Mouse (Mus musculus): ENCODE results near the gene Gbp3. TPM values are rescaled to one million over a fixed set of nuclear protein-coding genes. Genes with fewer than 3 reads are reported as not detected.
"Not testable (repeated sequence)": the region's sequence is repeated elsewhere in the genome, so short reads cannot be mapped to it uniquely, and the experiment has no call there.

Gbp3 gene
- 1 to 10 TPM; 4.0 to 4.5 TPM for total RNA-seq (2021)
- long read RNA-seq, experiment 1, partial matches to known transcripts, result 0 of 6 reads
- long read RNA-seq, experiment 1, other reads (novel, unspliced or antisense), result 3 of 6 reads
- long read RNA-seq, experiment 2, partial matches to known transcripts, result 1 of 7 reads
- long read RNA-seq, experiment 2, other reads (novel, unspliced or antisense), result 3 of 7 reads

GRCm38 (mm10) chr3:142559632-142560228 is at the start of gene Gbp3:
Gene Gbp3 (plus strand): TSS chr3:142560026.
- no peak for DNase-seq (ENCODE audit: low spot score in 2 of 2)

DNA sequence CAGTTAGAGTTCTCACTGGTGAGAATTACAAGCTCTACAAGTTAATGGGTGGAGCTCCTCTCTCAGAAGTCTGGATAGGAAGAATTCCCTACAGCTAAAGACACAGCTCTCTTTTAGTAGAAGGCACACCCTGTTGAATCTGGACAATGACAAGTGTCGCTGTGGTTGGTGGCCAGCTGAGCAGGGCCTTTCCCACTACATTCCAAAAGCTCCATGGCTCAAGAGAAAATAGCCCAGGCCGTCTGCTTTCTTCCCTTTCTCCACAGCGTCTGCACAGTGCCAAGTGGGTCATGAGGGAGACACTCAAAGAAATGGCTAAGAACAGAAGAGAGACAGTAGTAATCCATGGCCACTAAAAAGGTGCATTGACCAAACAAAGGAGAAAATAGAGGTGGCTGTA is 31.7 kb upstream of the Gbp3 start:
- DNase-seq (ENCODE audit: low spot score in 2 of 2), result no peak

- DNase-seq (ENCODE audit: low spot score in 2 of 2), result no peak
Measured at GRCm38 (mm10) chr3:142529597-142529996, 30.2 kb upstream of the Gbp3 start.

DNA sequence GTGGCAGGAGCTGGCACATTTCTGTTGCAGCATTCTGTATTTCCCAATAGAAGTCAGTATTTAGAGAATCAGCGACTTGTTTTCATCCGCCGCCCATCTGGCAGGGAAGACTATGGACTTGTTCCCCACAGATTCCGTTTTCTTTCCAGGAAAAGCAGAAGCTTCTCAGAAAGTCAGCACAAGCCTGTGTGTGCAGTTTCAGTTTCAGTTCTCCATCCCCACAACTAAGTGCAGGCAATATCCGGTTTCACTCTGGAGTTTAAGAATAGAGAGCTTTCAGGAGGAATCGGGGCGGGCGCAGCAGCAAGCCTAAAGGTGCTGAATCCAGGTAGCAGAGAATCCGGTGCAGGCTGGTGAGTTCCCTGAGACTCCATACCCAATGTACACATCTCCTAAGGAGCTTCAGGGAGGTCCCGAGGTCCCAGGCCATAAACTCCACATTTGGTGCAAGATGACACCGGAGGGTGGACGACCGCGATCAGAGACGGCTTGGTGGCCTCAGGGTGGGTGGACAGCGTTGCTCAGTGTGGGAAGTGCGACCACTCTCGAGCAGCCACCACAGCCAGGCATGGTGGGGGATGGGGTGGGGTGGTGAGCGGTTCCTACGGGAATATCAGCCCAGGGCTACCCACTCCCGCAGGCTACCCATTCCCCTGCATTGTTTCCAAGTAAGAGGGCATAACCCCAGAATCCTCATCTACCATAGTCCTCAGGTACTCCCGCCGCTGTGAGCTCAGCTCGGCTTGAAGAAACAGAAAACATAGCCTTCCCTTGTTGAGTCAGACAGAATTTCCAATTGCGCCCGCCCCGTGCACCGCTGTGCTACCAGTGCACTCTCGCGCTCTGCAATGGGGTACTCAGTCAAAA is 29.5 kb upstream of the Gbp3 start, which contains the start of gene Gbp7:
Gene Gbp7, plus strand, starts transcription at position 256 of the 867 bp plus-strand sequence.
- peak; percentile 19 to 30 for DNase-seq (ENCODE audit: low spot score in 2 of 2)

DNA sequence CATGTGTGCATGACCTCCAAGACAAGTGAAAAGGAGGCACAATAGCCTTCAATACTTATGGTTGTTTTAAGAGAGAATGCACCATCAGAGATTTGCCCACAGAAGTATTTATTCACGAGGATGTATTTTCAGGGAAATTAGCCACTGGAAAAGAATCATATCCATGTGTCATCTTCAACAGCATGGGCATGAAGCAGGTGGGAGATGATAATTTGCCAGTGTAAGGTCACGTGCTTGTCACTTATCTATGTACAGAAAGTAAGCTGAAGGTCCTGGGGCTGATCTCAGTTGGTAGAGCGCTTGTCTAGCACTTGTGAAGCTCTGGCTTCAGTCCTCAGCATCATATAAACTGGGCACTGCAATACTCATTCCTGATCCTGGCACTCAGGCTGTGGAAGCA is 28.2 kb upstream of the Gbp3 start:
- DNase-seq (ENCODE audit: low spot score in 2 of 2), result no peak

GRCm38 (mm10) chr3:142533185-142533584 is 26.6 kb upstream of the Gbp3 start:
- no peak for DNase-seq (ENCODE audit: low spot score in 2 of 2)

GRCm38 (mm10) chr3:142535667-142536066 is 24.2 kb upstream of the Gbp3 start:
- DNase-seq (ENCODE audit: low spot score in 2 of 2), result no peak

- no peak for DNase-seq (ENCODE audit: low spot score in 2 of 2)
Measured at GRCm38 (mm10) chr3:142541391-142541790, 18.4 kb upstream of the Gbp3 start.

DNA sequence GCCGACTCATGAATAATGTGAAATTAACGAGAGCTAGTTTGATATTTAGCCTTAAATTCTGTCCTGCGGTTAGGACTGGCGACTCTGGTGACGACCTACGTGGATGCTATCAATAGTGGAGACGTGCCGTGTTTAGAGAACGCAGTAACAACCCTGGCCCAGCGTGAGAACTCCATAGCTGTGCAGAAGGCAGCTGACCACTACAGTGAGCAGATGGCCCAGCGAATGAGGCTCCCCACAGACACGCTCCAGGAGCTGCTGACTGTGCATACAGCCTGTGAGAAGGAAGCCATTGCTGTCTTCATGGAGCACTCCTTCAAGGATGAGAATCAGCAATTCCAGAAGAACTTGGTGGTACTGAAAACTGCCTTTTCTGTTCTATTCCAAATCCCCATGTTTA is 17.1 kb upstream of the Gbp3 start:
- DNase-seq (ENCODE audit: low spot score in 2 of 2), result not testable (repeated sequence)

DNA sequence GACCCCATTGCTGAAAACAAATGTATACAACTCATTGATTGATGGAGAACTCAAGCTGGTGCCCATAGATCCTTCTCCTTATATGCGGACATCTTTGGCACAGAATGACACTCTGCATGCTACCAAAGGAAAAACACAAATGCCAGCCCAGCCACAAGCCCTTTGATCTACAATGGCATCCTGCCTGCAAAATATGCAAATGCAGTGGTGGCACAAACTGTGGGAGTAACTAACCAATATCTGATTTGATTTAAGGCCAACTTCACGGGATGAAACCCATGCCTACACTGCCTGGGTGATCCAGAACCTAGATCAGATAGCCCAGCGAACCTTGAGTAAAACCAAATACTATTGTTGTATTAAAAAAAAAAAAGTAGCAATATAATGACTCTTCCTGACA is 13.1 kb upstream of the Gbp3 start:
- no peak for DNase-seq (ENCODE audit: low spot score in 2 of 2)

DNA sequence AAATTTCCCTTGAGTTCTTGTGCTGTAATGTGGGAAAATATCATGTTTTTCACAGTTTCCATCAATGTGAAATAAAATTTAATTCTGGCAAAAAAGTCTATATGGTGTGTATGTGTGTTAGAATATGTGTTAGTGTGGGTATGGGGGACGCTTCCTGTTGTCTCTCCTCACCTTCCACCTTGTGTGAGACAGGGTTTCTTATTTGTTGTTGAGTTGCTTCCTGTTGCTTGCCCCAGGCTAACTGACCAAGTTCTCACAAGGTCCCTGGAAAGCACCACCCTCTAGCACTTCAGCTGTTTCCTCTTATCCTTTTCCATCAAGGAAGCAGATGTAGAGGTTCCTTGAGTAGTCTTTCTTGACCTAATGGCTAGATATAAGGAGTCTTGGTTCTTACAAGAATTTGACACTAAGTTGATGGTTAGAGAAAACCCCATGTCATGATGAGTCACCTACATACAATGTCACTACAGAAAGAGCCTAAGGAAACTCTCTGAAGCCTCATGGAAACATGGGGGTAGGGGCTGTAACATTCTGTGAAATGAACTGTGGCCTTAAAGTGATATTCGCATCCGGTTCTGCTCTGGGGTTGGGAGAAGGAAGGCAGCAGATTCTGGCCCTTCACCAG is 9.7 kb upstream of the Gbp3 start:
- no peak for DNase-seq (ENCODE audit: low spot score in 2 of 2)

- no peak for DNase-seq (ENCODE audit: low spot score in 2 of 2)
Measured at GRCm38 (mm10) chr3:142554601-142555000, 5.2 kb upstream of the Gbp3 start.

DNA sequence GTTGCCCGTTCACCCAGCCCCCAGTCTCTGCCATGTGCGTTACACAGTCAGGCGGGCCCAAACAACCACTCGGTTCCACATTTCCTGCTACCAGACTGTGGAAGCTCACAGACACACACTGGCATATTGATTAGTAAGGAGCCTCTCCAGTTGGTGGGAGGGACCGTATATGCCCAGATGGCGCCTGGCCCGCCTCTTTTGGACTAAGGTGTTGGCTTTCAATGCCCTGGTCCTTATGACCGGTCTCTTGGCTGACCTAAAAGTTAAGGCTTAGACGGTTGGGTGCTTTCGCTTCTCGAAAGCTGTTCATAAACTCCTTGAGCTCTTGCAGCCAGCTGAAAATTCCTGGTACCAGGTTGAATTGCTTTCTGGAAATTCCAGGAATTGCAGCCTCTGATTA is 4.2 kb upstream of the Gbp3 start:
- no peak for DNase-seq (ENCODE audit: low spot score in 2 of 2)

GRCm38 (mm10) chr3:142560296-142560948 is 596 bp downstream of the Gbp3 start:
- DNase-seq (ENCODE audit: low spot score in 2 of 2), result peak; percentile 73 to 76

DNA sequence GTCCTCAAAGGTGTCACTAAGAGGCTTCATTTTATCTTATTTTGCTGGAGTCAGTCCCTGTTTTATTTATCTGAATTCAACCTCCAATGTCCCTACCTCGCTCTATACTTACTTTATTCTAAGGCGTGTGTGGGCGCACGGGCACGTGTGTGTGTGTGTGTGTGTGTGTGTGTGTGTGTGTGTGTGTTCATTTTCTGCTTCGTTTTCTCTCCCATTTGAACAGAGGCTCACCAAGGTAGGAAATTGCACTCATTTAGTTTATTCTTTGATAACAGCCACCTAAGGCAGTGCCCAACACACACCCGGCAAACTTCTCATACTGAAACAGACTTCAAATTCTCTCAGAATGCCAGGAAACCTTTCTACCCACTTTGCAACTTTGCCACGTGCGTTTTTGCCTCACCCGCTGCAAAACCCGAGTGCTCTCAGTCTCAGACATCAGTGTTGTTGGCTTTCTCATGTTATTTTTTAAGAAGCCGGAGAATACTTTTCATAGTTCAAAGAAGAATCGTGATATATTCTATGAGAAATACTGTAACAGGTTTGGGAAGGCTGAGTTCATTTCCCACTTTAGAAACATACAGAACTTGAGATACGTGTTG is 1.3 kb downstream of the Gbp3 start:
- no peak for DNase-seq (ENCODE audit: low spot score in 2 of 2)

DNA sequence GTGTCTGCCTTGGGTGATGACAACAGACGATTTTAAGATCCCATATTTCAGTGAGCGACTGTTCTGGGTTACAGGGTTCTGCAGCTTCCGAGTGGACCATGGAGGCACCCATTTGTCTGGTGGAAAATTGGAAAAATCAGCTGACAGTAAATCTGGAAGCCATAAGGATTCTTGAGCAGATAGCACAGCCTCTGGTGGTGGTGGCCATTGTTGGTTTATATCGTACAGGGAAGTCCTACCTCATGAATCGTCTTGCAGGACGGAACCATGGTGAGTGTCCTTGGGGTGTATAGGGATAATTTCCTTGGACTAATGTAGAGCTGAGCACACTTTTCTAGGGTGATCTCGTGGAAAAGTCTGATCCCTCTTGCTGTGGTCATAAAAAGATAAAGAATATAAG is 1.8 kb downstream of the Gbp3 start:
- no peak for DNase-seq (ENCODE audit: low spot score in 2 of 2)

DNA sequence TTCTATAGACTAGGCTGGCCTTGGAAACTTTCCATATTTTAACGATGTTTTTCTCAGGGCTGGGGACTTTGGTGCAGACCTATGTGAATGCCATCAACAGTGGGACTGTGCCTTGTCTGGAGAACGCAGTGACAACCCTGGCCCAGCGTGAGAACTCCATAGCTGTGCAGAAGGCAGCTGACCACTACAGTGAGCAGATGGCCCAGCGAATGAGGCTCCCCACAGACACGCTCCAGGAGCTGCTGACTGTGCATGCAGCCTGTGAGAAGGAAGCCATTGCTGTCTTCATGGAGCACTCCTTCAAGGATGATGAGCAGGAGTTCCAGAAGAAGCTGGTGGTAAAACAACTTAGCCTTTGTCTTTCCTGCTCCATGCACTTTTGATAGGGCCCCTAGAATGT is 7.7 kb downstream of the Gbp3 start:
- not testable (repeated sequence) for DNase-seq (ENCODE audit: low spot score in 2 of 2)

DNA sequence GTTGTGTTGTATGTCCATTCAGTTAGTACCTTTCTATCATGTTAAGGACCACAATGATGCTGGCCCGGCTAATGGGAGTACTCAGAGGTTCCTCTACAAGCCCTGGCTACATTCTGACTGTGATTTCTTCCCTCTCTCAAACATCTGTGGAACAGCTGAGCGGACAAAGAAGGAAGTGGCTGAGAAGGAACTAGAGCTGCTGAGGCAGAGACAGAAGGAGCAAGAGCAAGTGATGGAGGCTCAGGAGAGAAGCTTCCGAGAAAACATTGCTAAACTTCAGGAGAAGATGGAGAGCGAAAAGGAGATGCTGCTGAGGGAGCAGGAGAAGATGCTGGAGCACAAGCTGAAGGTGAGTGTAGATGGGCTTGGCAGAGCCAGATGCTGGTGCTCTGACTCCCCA is 10.9 kb downstream of the Gbp3 start:
- DNase-seq (ENCODE audit: low spot score in 2 of 2), result no peak

DNA sequence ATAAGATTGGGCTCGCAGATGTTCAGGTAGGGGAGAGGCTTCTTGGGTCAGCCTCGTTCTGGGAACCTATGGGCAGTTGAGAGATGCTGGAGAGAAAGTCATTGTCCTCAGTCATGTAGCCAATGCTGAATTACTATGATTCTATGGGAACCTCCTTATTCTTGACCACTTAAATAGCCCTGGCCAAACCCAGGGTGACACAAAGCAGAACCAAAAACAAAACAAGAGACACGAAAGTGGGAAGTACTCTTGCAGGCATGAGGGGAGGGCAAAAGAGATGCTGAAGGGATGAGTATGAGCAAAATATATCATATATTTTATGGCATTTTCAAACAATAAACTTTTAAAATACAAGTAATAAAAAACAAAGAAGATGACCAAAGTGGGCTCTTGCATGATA is 17.3 kb downstream of the Gbp3 start:
- no peak for DNase-seq (ENCODE audit: low spot score in 2 of 2)

GRCm38 (mm10) chr3:142578342-142578741 is 18.5 kb downstream of the Gbp3 start:
- DNase-seq (ENCODE audit: low spot score in 2 of 2), result no peak

DNA sequence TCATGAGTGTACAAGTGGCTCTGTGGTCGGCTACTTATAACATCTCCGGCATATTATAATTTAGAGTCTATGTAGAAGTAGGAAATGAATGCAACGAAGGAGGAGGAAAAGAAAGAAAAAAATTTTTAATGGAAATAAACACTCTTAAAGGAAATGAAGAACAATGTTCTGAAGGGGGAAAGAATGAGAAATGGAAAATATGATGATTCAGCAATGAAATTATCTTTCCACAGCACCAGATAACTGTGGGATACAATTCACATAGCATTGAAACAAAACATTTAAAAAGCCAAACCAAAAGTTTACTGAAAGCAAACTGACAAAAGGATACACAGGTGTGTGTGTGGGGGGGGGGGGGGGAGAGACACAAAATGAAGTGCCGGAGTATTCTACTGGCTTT is 23.2 kb downstream of the Gbp3 start:
- DNase-seq (ENCODE audit: low spot score in 2 of 2), result no peak
